Mouse (Mus musculus) erythroblast, embryonic 14.5 days (primary cell): ENCODE data around the gene Prss45.

ENCODE experiments used
- GATA1 ChIP-seq: IDR thresholded peaks from 2 replicates; pipeline ENCODE4 v1.6.1; 2012; ENCODE audit warnings: low read length, inconsistent platforms, mixed read lengths
- TAL1 ChIP-seq: IDR thresholded peaks from 3 replicates; pipeline ENCODE4 v1.6.1; 2012; ENCODE audit warnings: low read length, inconsistent platforms, mixed read lengths

DNA sequence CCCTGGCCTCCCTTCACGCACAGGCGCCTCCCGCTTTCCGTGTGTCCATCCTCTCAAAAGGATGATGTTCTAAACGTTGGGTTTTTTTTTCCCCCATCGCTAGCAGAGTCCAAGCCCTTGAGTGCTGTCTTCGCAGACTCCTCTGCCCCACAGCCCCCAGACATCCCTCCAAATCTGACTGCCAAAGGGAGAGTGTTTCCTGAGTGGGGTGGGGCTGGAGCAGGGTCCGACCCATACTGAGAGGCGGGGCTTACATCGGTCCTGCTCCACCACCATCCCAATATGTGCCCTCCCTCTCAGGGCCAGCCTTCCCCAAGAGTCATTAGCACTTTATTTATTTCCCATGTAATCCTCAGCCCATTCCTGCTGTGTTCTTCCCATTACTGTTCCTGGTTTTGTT, 573 bp downstream of the Prss45 start:
- TF ChIP-seq GATA1: no peak
- no peak; the same call in 2 of the 3 replicates for TF ChIP-seq TAL1
